Mouse (Mus musculus) hindbrain, postnatal 0 days (tissue): ENCODE results near the gene Map10. TPM values are rescaled to one million over a fixed set of nuclear protein-coding genes. Genes with fewer than 3 reads are reported as not detected.
A peak's percentile ranks its signal among the peaks of the same experiment; 100 is the strongest.

Source experiments
- ATAC-seq: fragments of 200-750 bp; cut with Nextera tagmentation; 2 replicates; pipeline ENCODE4 v1.8.0; 2017; ENCODE audit warnings: mild to moderate bottlenecking, moderate TSS enrichment, moderate library complexity
- DNase-seq: peaks from one replicate; pipeline ENCODE4 v3.0.0-alpha.2; 2015; ENCODE audit warnings: low spot score
- H3K27ac ChIP-seq: fragments of 300-500 bp; sonication (generic); 2 replicates; pipeline ENCODE4 v1.5.1; 2014; ENCODE audit warnings: mild to moderate bottlenecking
- H3K27me3 ChIP-seq: fragments of 300-500 bp; sonication (generic); 2 replicates; pipeline ENCODE4 v1.6.1; 2014; ENCODE audit warnings: low read length, mixed read lengths; ENCODE audit not compliant: insufficient read depth
- H3K36me3 ChIP-seq: fragments of 300-500 bp; sonication (generic); 2 replicates; pipeline ENCODE4 v1.6.1; 2014; ENCODE audit warnings: low read length, mixed read lengths; ENCODE audit not compliant: insufficient read depth
- H3K4me1 ChIP-seq: fragments of 300-500 bp; sonication (generic); 2 replicates; pipeline ENCODE4 v1.6.1; 2014; ENCODE audit warnings: antibody characterized with exemption, low read length, mixed read lengths; ENCODE audit not compliant: insufficient read depth
- H3K4me2 ChIP-seq: fragments of 300-500 bp; sonication (generic); 2 replicates; pipeline ENCODE4 v1.6.1; 2014; ENCODE audit warnings: low read depth, mild to moderate bottlenecking, low read length, moderate library complexity, mixed read lengths
- H3K4me3 ChIP-seq: fragments of 300-500 bp; sonication (generic); 2 replicates; pipeline ENCODE4 v1.5.1; 2014; ENCODE audit warnings: low read length
- H3K9ac ChIP-seq: fragments of 300-500 bp; sonication (generic); replicated peaks from 2 replicates; pipeline ENCODE4 v1.6.1; 2014; ENCODE audit warnings: mild to moderate bottlenecking, low read length, moderate library complexity, mixed read lengths
- H3K9me3 ChIP-seq: fragments of 300-500 bp; sonication (generic); 2 replicates; pipeline ENCODE4 v1.6.1; 2016; ENCODE audit warnings: low read length, mixed read lengths
- CTCF ChIP-seq: IDR thresholded peaks from 2 replicates; pipeline ENCODE4 v1.5.1; 2016; ENCODE audit warnings: antibody characterized with exemption, control low read depth, low read depth
- WGBS: fragments of 180-500 bp; shearing (Covaris S2); extraction: QIAGEN DNeasy Blood & Tissue Kit; methylation state at CpG from one replicate; pipeline ENCODE4 v1.1.7; 2014; 5-methylcytosine and 5-hydroxymethylcytosine counted together
- polyA plus RNA-seq: library from polyadenylated mRNA; unstranded; fragments of >200 nt; fragmentation: Nextera tagmentation; extraction: Ambion mirVana; gene quantifications from 2 replicates; pipeline ENCODE4 v1.2.1, GENCODE M21; 2015
- total RNA-seq: library from RNA; depleted of rRNA; stranded (reverse); fragments of >200 nt; gene quantifications from 2 replicates; pipeline ENCODE4 v1.2.3, GENCODE M21; 2014

The Map10 gene
- total and polyA plus RNA-seq, 2 experiments from 2014 or later, result 5.5 to 9.7 TPM

GRCm38 (mm10) chr8:125678854-125679648 lies 9.4 kb downstream of the Map10 start:
- ATAC-seq (peak; percentile 49; the same call in 1 of the 2 replicates), DNase-seq (no peak)
- no peak for TF ChIP-seq CTCF
- no peaks in the 10 kb centered on the region for H3K9me3 ChIP-seq
- H3K27ac ChIP-seq, result 0 out of 2 replicates have a peak overlapping the region, but pooled peaks have one; percentile 26
- no peak overlapping the region for H3K9ac ChIP-seq
- WGBS, result 62% methylated on average over 8 of the region's 8 CpGs
- H3K4me1 ChIP-seq, result no peaks in the 10 kb centered on the region
- H3K4me3 ChIP-seq, result no peak overlapping the region
- H3K27me3 ChIP-seq, result no peaks in the 10 kb centered on the region
- H3K4me2 ChIP-seq, result no peak overlapping the region
- H3K36me3 ChIP-seq, result no peaks in the 10 kb centered on the region

GRCm38 (mm10) chr8:125680851-125681408 lies 11.3 kb downstream of the Map10 start:
- DNase-seq, result no peak
- Histone ChIP-seq H3K4me3 (no peak overlapping the region), H3K9ac (no peak overlapping the region), H3K4me1 (no peaks in the 10 kb centered on the region), H3K9me3 (no peaks in the 10 kb centered on the region), H3K36me3 (no peaks in the 10 kb centered on the region), H3K4me2 (no peak overlapping the region), H3K27me3 (no peaks in the 10 kb centered on the region), H3K27ac (0 out of 2 replicates have a peak overlapping the region, but pooled peaks have one; percentile 11)
- no peak for TF ChIP-seq CTCF
- WGBS, result 34% methylated on average over 8 of the region's 8 CpGs
- ATAC-seq, result no peak

GRCm38 (mm10) chr8:125685216-125685760 lies 15.7 kb downstream of the Map10 start:
- ATAC-seq, result no peak
- no peak overlapping the region for H3K4me3 ChIP-seq
- no peak for DNase-seq
- no peak overlapping the region for H3K27ac ChIP-seq
- no peaks in the 10 kb centered on the region for H3K9me3 ChIP-seq
- 64% methylated on average over 6 of the region's 6 CpGs for WGBS
- no peaks in the 10 kb centered on the region for H3K36me3 ChIP-seq
- no peak overlapping the region for H3K4me2 ChIP-seq
- H3K4me1 ChIP-seq, result no peaks in the 10 kb centered on the region
- TF ChIP-seq CTCF, result no peak
- H3K9ac ChIP-seq, result no peak overlapping the region
- no peaks in the 10 kb centered on the region for H3K27me3 ChIP-seq

- ATAC-seq (no peak), DNase-seq (no peak)
- Histone ChIP-seq H3K27ac (no peak overlapping the region), H3K4me2 (no peak overlapping the region), H3K36me3 (no peaks in the 10 kb centered on the region), H3K4me3 (no peak overlapping the region), H3K9ac (no peak overlapping the region), H3K4me1 (peaks cover 6% of the 10 kb centered on the region), H3K9me3 (no peaks in the 10 kb centered on the region), H3K27me3 (no peaks in the 10 kb centered on the region)
- 61% methylated on average over 9 of the region's 9 CpGs for WGBS
- no peak for TF ChIP-seq CTCF
Observed at GRCm38 (mm10) chr8:125686221-125686865, 16.7 kb downstream of the Map10 start.

- Histone ChIP-seq H3K27me3 (no peaks in the 10 kb centered on the region), H3K27ac (no peak overlapping the region), H3K4me1 (peaks cover 6% of the 10 kb centered on the region), H3K4me3 (no peak overlapping the region), H3K36me3 (no peaks in the 10 kb centered on the region), H3K9ac (no peak overlapping the region), H3K4me2 (no peak overlapping the region), H3K9me3 (no peaks in the 10 kb centered on the region)
- 40% methylated on average over 15 of the region's 15 CpGs for WGBS
- DNase-seq, result peak; percentile 36
- peak; percentile 56; the same call in 1 of the 2 replicates for ATAC-seq
- TF ChIP-seq CTCF, result no peak
Observed at GRCm38 (mm10) chr8:125690166-125690915, 20.7 kb downstream of the Map10 start.

GRCm38 (mm10) chr8:125690961-125691360 lies 21.3 kb downstream of the Map10 start:
- 68% methylated on average over 3 of the region's 3 CpGs for WGBS
- no peak overlapping the region for H3K27ac ChIP-seq
- no peaks in the 10 kb centered on the region for H3K36me3 ChIP-seq
- TF ChIP-seq CTCF, result no peak
- H3K9ac ChIP-seq, result no peak overlapping the region
- H3K4me3 ChIP-seq, result no peak overlapping the region
- no peak for DNase-seq
- H3K4me1 ChIP-seq, result peaks cover 6% of the 10 kb centered on the region
- ATAC-seq, result 0 out of 2 replicates have a peak, but pooled peaks have one; percentile 5
- no peaks in the 10 kb centered on the region for H3K27me3 ChIP-seq
- no peak overlapping the region for H3K4me2 ChIP-seq
- H3K9me3 ChIP-seq, result no peaks in the 10 kb centered on the region
